Mouse (Mus musculus) midbrain, embryonic 14.5 days (tissue): ENCODE data around the gene Cse1l. TPM values are rescaled to one million over a fixed set of nuclear protein-coding genes. Genes with fewer than 3 reads are reported as not detected.

ENCODE experiments used
- ATAC-seq: fragments of 200-750 bp; cut with Nextera tagmentation; 2 replicates; pipeline ENCODE4 v1.8.0; 2017; ENCODE audit warnings: moderate number of reproducible peaks, moderate library complexity; ENCODE audit not compliant: low FRiP score, low TSS enrichment
- DNase-seq: peaks from one replicate; pipeline ENCODE4 v3.0.0-alpha.2; 2015
- H3K27ac ChIP-seq: fragments of 300-500 bp; sonication (generic); replicated peaks from 2 replicates; pipeline ENCODE4 v1.5.1; 2014; ENCODE audit warnings: mild to moderate bottlenecking, low read depth, low read length, moderate library complexity
- H3K27me3 ChIP-seq: fragments of 300-500 bp; sonication (generic); 2 replicates; pipeline ENCODE4 v1.6.1; 2014; ENCODE audit warnings: low read length, control low read depth, mixed read lengths; ENCODE audit not compliant: control insufficient read depth, insufficient read depth
- H3K36me3 ChIP-seq: fragments of 300-500 bp; sonication (generic); 2 replicates; pipeline ENCODE4 v1.6.1; 2014; ENCODE audit warnings: low read length, control low read depth; ENCODE audit not compliant: control insufficient read depth, insufficient read depth
- H3K4me1 ChIP-seq: fragments of 300-500 bp; sonication (generic); 2 replicates; pipeline ENCODE4 v1.6.1; 2014; ENCODE audit warnings: mild to moderate bottlenecking, antibody characterized with exemption, low read length, control low read depth; ENCODE audit not compliant: control insufficient read depth, insufficient read depth
- H3K4me2 ChIP-seq: fragments of 300-500 bp; sonication (generic); 2 replicates; pipeline ENCODE4 v1.6.1; 2014; ENCODE audit warnings: mild to moderate bottlenecking, low read length, moderate library complexity
- H3K4me3 ChIP-seq: fragments of 300-500 bp; sonication (generic); replicated peaks from 2 replicates; pipeline ENCODE4 v1.5.1; 2014; ENCODE audit warnings: low read depth, low read length
- H3K9ac ChIP-seq: fragments of 300-500 bp; sonication (generic); replicated peaks from 2 replicates; pipeline ENCODE4 v1.6.1; 2014; ENCODE audit warnings: mild to moderate bottlenecking, low read length, moderate library complexity
- H3K9me3 ChIP-seq: fragments of 300-500 bp; sonication (generic); 2 replicates; pipeline ENCODE4 v1.6.1; 2016; ENCODE audit warnings: low read length, control low read depth, mixed read lengths; ENCODE audit not compliant: control insufficient read depth
- WGBS: fragments of 180-500 bp; shearing (Covaris S2); extraction: QIAGEN DNeasy Blood & Tissue Kit; methylation state at CpG from one replicate; pipeline ENCODE4 v1.1.7; 2014; 5-methylcytosine and 5-hydroxymethylcytosine counted together
- polyA plus RNA-seq: library from polyadenylated mRNA; unstranded; fragments of >200 nt; fragmentation: Nextera tagmentation; extraction: Ambion mirVana; gene quantifications from 2 replicates; pipeline ENCODE4 v1.2.1, GENCODE M21; 2014

The Cse1l gene
- polyA plus RNA-seq, 1 experiment from 2014 or later = 128 TPM

DNA sequence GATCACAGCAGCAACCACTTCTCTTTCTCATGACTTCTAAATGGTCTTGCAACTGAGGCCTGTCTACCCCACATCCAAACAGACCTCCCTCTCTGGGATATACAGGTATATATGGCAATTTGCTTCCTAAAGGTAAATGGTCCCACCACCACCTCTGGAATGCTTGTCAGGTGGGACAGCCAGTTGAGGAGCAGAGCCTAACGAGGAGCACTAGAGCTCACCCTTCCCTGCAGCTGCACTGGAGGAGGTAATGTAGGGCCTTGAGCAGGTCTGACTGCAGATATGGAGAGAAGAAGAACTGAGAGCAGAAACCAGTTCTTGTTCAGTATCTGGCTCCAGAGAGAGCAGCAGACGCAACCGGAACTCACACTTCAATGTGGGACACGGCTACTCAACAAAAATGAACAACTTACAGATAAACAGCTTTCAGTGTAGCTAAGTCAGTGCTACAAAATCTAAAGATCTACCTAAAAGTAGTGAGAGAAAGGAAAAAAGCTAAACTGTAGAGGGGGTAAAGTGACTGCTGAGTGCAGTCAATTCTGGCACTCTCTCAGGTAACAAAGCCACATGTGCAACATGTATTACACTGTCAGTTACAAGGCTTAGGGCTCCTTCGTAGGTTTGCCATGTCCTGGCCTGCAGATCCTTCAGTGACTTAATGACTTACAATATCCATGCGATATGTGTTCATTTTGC, 68.5 kb downstream of the Cse1l start:
- no peak overlapping the region for H3K27ac ChIP-seq
- H3K9ac ChIP-seq = no peak overlapping the region
- H3K36me3 ChIP-seq = no peaks in the 10 kb centered on the region
- ATAC-seq (no peak), DNase-seq (no peak)
- 90% methylated on average over 6 of the region's 6 CpGs for WGBS
- no peaks in the 10 kb centered on the region for H3K9me3 ChIP-seq
- 0 out of 2 replicates have a peak, but pooled peaks cover 3% of the 10 kb centered on the region for H3K4me1 ChIP-seq
- H3K27me3 ChIP-seq = no peaks in the 10 kb centered on the region
- H3K4me2 ChIP-seq = no peak overlapping the region
- no peak overlapping the region for H3K4me3 ChIP-seq

DNA sequence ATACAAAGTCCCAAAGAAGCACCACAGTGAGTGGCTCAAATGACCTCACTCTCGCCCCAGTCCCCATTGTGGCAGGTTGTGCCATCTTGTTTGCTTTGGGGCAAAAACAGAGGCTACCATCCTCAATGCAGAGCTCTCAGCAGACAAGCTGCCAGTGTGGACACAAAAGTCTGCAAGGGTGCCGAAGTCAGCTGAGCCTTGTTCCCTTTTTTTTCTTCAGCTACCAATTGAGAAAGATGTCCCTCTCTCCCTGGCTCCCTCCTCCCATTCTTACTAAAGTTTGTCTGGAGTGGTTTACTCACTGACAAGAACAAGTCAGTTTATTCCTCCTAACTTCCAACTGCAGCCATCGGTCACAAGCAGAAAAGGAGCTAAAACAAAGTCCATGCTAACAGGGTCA, 70.5 kb downstream of the Cse1l start:
- ATAC-seq = no peak
- Histone ChIP-seq H3K36me3 (no peaks in the 10 kb centered on the region), H3K4me2 (no peak overlapping the region), H3K9ac (no peak overlapping the region), H3K4me3 (no peak overlapping the region), H3K4me1 (0 out of 2 replicates have a peak, but pooled peaks cover 3% of the 10 kb centered on the region), H3K9me3 (no peaks in the 10 kb centered on the region), H3K27me3 (no peaks in the 10 kb centered on the region), H3K27ac (no peak overlapping the region)
- WGBS = 86% methylated on average over 3 of the region's 3 CpGs
- DNase-seq = no peak

DNA sequence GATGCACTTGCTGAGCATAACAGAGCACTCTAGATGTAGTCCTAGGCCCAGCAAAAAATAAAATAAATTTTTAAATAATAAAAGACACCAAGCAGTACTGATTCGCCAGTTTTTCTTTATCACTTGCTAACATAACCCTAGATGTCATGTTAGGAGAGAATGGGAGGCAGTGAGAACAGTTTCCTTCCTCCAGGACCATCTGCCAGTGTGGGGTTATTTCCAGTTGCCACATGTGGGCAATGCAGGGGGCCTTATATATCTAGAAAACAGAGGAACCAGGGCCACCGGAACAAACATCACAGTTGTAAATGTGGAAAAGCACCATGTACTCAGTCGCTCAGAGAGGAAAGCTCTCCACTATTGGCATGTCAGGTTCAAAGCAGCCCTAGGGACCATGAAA, 71.7 kb downstream of the Cse1l start:
- Histone ChIP-seq H3K27ac (no peak overlapping the region), H3K27me3 (no peaks in the 10 kb centered on the region), H3K4me2 (no peak overlapping the region), H3K9ac (no peak overlapping the region), H3K4me1 (0 out of 2 replicates have a peak, but pooled peaks cover 3% of the 10 kb centered on the region), H3K4me3 (no peak overlapping the region), H3K36me3 (no peaks in the 10 kb centered on the region), H3K9me3 (no peaks in the 10 kb centered on the region)
- 87% methylated on average over 3 of the region's 3 CpGs for WGBS
- DNase-seq (no peak), ATAC-seq (no peak)

DNA sequence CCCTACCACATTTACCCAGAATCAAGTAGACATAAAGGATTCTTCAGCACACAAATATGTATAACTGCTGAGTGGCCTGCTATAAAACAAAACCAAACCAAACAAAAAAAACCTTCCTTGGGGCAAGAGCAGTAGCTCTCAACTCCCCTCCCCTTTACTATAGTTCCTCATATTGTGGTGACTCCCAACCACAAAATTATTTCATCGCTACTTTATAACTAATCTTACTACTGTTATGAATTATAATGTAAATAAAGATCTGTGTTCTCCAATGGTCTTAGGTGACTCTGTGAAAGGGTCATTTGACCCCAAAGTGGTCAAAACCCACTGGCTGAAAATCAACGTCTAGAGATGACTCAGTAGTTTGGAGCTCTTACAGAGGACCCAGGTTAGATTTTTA, 74.3 kb downstream of the Cse1l start:
- H3K27ac ChIP-seq = no peak overlapping the region
- H3K27me3 ChIP-seq = no peaks in the 10 kb centered on the region
- H3K9me3 ChIP-seq = no peaks in the 10 kb centered on the region
- H3K36me3 ChIP-seq = no peaks in the 10 kb centered on the region
- H3K4me3 ChIP-seq = no peak overlapping the region
- WGBS = 90% methylated on average over 2 of the region's 2 CpGs
- no peak for DNase-seq
- H3K4me1 ChIP-seq = no peaks in the 10 kb centered on the region
- no peak overlapping the region for H3K4me2 ChIP-seq
- ATAC-seq = no peak
- no peak overlapping the region for H3K9ac ChIP-seq

DNA sequence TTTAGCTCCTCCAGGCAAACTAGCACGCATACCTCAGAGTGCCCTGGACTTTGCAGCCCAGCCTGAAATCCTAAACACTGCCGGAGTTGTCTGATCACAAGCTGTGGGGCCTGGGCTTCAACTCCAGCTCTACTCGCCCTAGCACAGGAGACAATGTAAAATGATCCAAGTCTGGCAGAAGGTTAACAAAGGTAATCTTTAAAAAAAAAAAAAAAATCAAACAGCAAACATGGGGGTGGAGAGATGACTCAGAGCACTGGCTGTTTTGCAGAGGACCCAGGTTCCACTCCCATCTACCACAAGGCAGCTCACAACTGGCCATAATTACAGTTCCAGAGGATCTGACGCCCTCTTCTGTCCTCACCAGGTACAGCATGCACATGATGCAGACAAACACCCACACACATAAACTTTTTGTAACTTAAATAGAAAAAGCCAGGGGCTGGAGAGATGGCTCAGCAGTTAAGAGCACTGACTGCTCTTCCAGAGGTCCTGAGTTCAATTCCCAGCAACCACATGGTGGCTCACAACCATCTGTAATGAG, 77.6 kb downstream of the Cse1l start:
- Histone ChIP-seq H3K36me3 (no peaks in the 10 kb centered on the region), H3K27me3 (no peaks in the 10 kb centered on the region), H3K9ac (no peak overlapping the region), H3K9me3 (no peaks in the 10 kb centered on the region), H3K4me2 (no peak overlapping the region), H3K27ac (no peak overlapping the region), H3K4me1 (no peaks in the 10 kb centered on the region), H3K4me3 (no peak overlapping the region)
- 91% methylated on average over 4 of the region's 4 CpGs for WGBS
- DNase-seq = no peak
- ATAC-seq = no peak

DNA sequence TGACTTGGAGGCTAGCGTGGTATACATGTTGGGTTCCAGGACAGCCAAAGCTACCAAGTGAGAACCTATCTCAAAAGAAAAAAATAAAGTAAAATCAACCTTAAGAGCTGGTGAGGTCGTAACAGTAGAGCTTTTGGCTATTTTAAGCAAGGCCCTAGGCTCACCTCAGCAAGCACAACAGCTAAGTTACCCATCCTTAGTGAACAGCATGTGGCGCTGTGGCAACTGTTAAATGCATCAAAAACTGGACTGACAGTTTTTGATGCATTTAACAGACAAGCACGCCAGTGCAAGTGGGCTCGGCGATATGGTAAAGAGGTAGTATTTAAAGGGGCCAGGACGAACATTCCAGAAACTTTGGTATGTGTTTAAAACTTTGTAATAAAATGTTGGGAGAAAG, 85.0 kb downstream of the Cse1l start:
- no peak overlapping the region for H3K9ac ChIP-seq
- no peak for ATAC-seq
- no peaks in the 10 kb centered on the region for H3K9me3 ChIP-seq
- H3K27me3 ChIP-seq = no peaks in the 10 kb centered on the region
- H3K4me1 ChIP-seq = peaks cover 27% of the 10 kb centered on the region
- no peak for DNase-seq
- no peak overlapping the region for H3K4me2 ChIP-seq
- no peaks in the 10 kb centered on the region for H3K36me3 ChIP-seq
- WGBS = 90% methylated on average over 7 of the region's 7 CpGs
- no peak overlapping the region for H3K27ac ChIP-seq
- H3K4me3 ChIP-seq = no peak overlapping the region

DNA sequence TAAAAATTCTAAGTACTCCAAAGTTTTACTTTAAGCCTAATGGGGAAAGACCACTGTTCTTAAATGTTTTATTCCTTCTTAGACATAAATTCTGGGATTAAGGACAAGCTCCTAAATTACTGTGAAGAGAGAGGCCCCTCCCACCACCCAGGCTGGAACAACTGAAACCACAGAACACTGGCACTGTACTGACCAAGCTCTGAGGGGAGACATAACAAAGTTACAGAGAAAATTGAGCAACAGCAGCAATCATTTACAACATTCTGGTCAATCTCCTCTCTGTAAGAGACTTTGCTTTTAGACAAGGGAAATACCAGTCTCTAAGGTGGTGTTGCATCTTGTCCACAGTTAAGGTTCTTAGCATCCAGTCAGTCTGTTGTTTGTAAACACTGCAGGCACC, 86.1 kb downstream of the Cse1l start:
- Histone ChIP-seq H3K27ac (no peak overlapping the region), H3K9ac (no peak overlapping the region), H3K4me1 (peaks cover 31% of the 10 kb centered on the region), H3K27me3 (no peaks in the 10 kb centered on the region), H3K36me3 (no peaks in the 10 kb centered on the region), H3K9me3 (no peaks in the 10 kb centered on the region), H3K4me2 (no peak overlapping the region), H3K4me3 (no peak overlapping the region)
- DNase-seq (no peak), ATAC-seq (no peak)

DNA sequence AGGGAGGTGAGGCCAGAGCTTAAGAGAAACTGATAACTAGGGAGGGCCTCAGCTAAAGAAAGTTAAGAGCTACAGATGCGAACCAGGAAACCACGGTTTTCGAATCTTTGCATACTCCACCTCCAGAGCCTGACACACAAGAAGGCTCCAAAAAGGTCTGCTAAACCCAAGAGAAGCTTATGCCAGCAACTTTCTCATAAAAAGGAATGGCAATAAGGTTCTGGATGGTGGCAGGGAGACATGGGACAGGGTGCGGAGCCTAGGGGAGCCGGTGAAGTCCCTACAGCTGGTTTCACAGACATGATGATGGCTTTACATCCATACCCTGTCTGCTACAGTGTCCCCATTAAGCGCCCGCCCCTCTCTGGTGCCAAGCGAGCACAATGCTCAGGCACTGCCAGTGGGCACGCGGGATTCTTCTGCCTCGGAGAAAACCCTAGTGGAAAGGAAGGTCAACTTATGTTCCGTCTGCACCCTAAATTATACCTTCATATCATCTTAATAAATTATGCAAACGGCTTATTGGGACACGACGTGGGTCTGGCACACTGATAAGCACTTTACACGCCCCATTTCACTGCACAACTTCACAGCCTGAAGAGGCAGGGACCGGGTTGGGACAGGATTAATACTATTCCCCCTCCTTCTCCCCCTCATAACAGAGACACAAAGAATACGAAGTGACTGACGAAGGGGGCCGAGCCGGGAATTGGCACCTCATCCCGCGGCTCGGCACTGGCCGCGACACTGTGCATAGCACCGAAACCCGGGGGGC, 89.4 kb downstream of the Cse1l start:
- 5% methylated on average over 28 of the region's 28 CpGs for WGBS
- H3K4me1 ChIP-seq = peaks cover 31% of the 10 kb centered on the region
- ATAC-seq = 0 out of 2 replicates have a peak, but pooled peaks have one; percentile 11

More for the DNA sequence above, 89.4 kb downstream of the Cse1l start:
- Histone ChIP-seq H3K9ac (peak overlapping the region; percentile 93), H3K36me3 (no peaks in the 10 kb centered on the region), H3K4me2 (peak overlapping the region; percentile 93), H3K9me3 (no peaks in the 10 kb centered on the region), H3K4me3 (peak overlapping the region; percentile 99), H3K27me3 (no peaks in the 10 kb centered on the region), H3K27ac (peak overlapping the region; percentile 96)
- peak; percentile 59 for DNase-seq
